Mouse (Mus musculus) adrenal gland, postnatal 36 days (tissue): Measurements from ENCODE around the gene Gm28845. TPM values are rescaled to one million over a fixed set of nuclear protein-coding genes. Genes with fewer than 3 reads are reported as not detected.

Experiments used
- DNase-seq, 2 experiments: peaks; one replicate each; pipeline ENCODE4 v3.0.0; 2021; ENCODE audit warnings: mixed read lengths in 1 of 2
- long read RNA-seq, 2 experiments: library from polyadenylated mRNA; stranded (forward); transcript quantifications; one replicate each; pipeline ENCODE4 v2.0.0; 2021; ENCODE audit warnings: borderline sequencing depth in 2 of 2
- total RNA-seq, 2 experiments: library from RNA; stranded (reverse); gene quantifications; 2 replicates each; pipeline ENCODE4 v1.2.3; 2021

Gm28845 gene
- not detected for total RNA-seq
- long read RNA-seq, experiment 1: 0 reads
- long read RNA-seq, experiment 2, partial matches to known transcripts: 0 of 1 reads
- long read RNA-seq, experiment 2, other reads (novel, unspliced or antisense): 1 of 1 reads

GRCm38 (mm10) chr1:65119438-65119837, at the start of gene Gm28845:
Gm28845 (minus strand) TSS chr1:65119558.
- no peak for DNase-seq

- no peak for DNase-seq
Measured at GRCm38 (mm10) chr1:65167496-65167895, 48.1 kb upstream of the Gm28845 start.

- DNase-seq: no peak
Measured at GRCm38 (mm10) chr1:65162210-65162609, 42.9 kb upstream of the Gm28845 start.

- DNase-seq: no peak
Measured at GRCm38 (mm10) chr1:65156111-65156510, 36.8 kb upstream of the Gm28845 start.

- peak; percentile 81 to 88 for DNase-seq
Measured at GRCm38 (mm10) chr1:65154814-65155213, 35.5 kb upstream of the Gm28845 start.

- no peak for DNase-seq
Measured at GRCm38 (mm10) chr1:65147971-65148370, 28.6 kb upstream of the Gm28845 start.

GRCm38 (mm10) chr1:65147326-65147725, 28.0 kb upstream of the Gm28845 start:
- no peak for DNase-seq

- no peak for DNase-seq
Measured at GRCm38 (mm10) chr1:65146601-65147000, 27.2 kb upstream of the Gm28845 start.

GRCm38 (mm10) chr1:65144783-65145182, 25.4 kb upstream of the Gm28845 start:
- DNase-seq: no peak

- no peak for DNase-seq
Measured at GRCm38 (mm10) chr1:65137560-65137959, 18.2 kb upstream of the Gm28845 start.

GRCm38 (mm10) chr1:65132833-65133232, 13.5 kb upstream of the Gm28845 start:
- DNase-seq: no peak

- DNase-seq: no peak
Measured at GRCm38 (mm10) chr1:65131671-65132070, 12.3 kb upstream of the Gm28845 start.

- no peak for DNase-seq
Measured at GRCm38 (mm10) chr1:65130226-65130625, 10.9 kb upstream of the Gm28845 start.

GRCm38 (mm10) chr1:65129634-65130180, 10.3 kb upstream of the Gm28845 start:
- no peak for DNase-seq

- DNase-seq: no peak
Measured at GRCm38 (mm10) chr1:65122574-65123372, 3.4 kb upstream of the Gm28845 start, which contains the start of gene D630023F18Rik. D630023F18Rik (minus strand) TSS chr1:65123214.

- DNase-seq: no peak
Measured at GRCm38 (mm10) chr1:65118150-65118913, 1.0 kb downstream of the Gm28845 start.

GRCm38 (mm10) chr1:65113536-65114172, 5.7 kb downstream of the Gm28845 start:
- DNase-seq: peak; percentile 27 to 42

- peak; percentile 28 to 29 for DNase-seq
Measured at GRCm38 (mm10) chr1:65112807-65113196, 6.6 kb downstream of the Gm28845 start.

- peak; percentile 78 to 87 for DNase-seq
Measured at GRCm38 (mm10) chr1:65112031-65112806, 7.1 kb downstream of the Gm28845 start.

- no peak for DNase-seq
Measured at GRCm38 (mm10) chr1:65109756-65110435, 9.5 kb downstream of the Gm28845 start.

- no peak for DNase-seq
Measured at GRCm38 (mm10) chr1:65109196-65109595, 10.2 kb downstream of the Gm28845 start.
